Mouse (Mus musculus) spleen, adult 2 months (tissue): Measurements from ENCODE around the gene Carns1. TPM values are rescaled to one million over a fixed set of nuclear protein-coding genes. Genes with fewer than 3 reads are reported as not detected.
"Not testable (repeated sequence)": the region's sequence is repeated elsewhere in the genome, so short reads cannot be mapped to it uniquely, and the experiment has no call there.

Experiments
- DNase-seq, 2 experiments: peaks; one replicate each; pipeline versions ENCODE4 v3.0.0 to v3.0.0-alpha.2; 2012 to 2021; ENCODE audit warnings: low spot score in 2 of 2, low read depth in 1 of 2
- H3K27ac ChIP-seq: fragments of 200-500 bp; 2 replicates; pipeline ENCODE4 v1.5.1; 2012; ENCODE audit warnings: low read length, inconsistent platforms; ENCODE audit not compliant: insufficient read depth
- H3K27me3 ChIP-seq: fragments of 200-500 bp; 2 replicates; pipeline ENCODE4 v1.6.1; 2012; ENCODE audit warnings: mild to moderate bottlenecking, moderate library complexity, low read length, inconsistent platforms; ENCODE audit not compliant: control insufficient read depth, insufficient read depth
- H3K36me3 ChIP-seq: fragments of 200-500 bp; 2 replicates; pipeline ENCODE4 v1.6.1; 2012; ENCODE audit warnings: mild to moderate bottlenecking, low read length, inconsistent platforms; ENCODE audit not compliant: control insufficient read depth, insufficient read depth
- H3K4me1 ChIP-seq: fragments of 200-500 bp; 2 replicates; pipeline ENCODE4 v1.6.1; 2011; ENCODE audit warnings: inconsistent platforms; ENCODE audit not compliant: control insufficient read depth, insufficient read depth, insufficient read length
- H3K4me3 ChIP-seq: fragments of 200-500 bp; 2 replicates; pipeline ENCODE4 v1.5.1; 2011; ENCODE audit warnings: mild to moderate bottlenecking, inconsistent platforms; ENCODE audit not compliant: insufficient read depth, insufficient read length; ENCODE audit errors: extremely low read depth
- CTCF ChIP-seq: fragments of 200-500 bp; IDR thresholded peaks from 2 replicates; pipeline ENCODE4 v1.5.1; 2011; ENCODE audit warnings: mild to moderate bottlenecking, inconsistent platforms; ENCODE audit not compliant: insufficient read depth, insufficient read length, insufficient replicate concordance; ENCODE audit errors: extremely low read depth
- POLR2A ChIP-seq: fragments of 200-500 bp; IDR thresholded peaks from 2 replicates; pipeline ENCODE4 v1.6.1; 2011; ENCODE audit warnings: low read depth, low read length, inconsistent platforms
- WGBS: fragments of 180-500 bp; shearing (Covaris S2); methylation state at CpG from one replicate; pipeline ENCODE4 v1.1.7; 2018; 5-methylcytosine and 5-hydroxymethylcytosine counted together
- polyA plus RNA-seq: library from polyadenylated mRNA; depleted of rRNA; stranded (reverse); fragments of >200 nt; gene quantifications from 2 replicates; pipeline ENCODE4 v1.2.3, GENCODE M21; 2012

Carns1 gene
- polyA plus RNA-seq, 1 experiment, result 52.0 TPM

- no peaks in the 10 kb centered on the region for H3K27me3 ChIP-seq
- H3K4me1 ChIP-seq, result peaks cover 48% of the 10 kb centered on the region
- no peak for DNase-seq
- H3K27ac ChIP-seq, result peak within 1 kb of the TSS; percentile 77
- no peak within 1 kb of the TSS for H3K4me3 ChIP-seq
- TF ChIP-seq CTCF, result no peak
- WGBS, result 41% methylated on average over 7 of the region's 7 CpGs
- H3K36me3 ChIP-seq, result no peaks in the 10 kb centered on the region
Measured at GRCm38 (mm10) chr19:4143759-4144268, 31.5 kb downstream of the Carns1 start, which contains the start of gene Cabp4. TSS of gene Cabp4 (minus strand) at chr19:4144033.

- H3K36me3 ChIP-seq, result no peaks in the 10 kb centered on the region
- 90% methylated on average over 18 of the region's 18 CpGs for WGBS
- DNase-seq, result no peak
- no peak for TF ChIP-seq POLR2A
- TF ChIP-seq CTCF, result no peak
- H3K27ac ChIP-seq, result 0 out of 2 replicates have a peak overlapping the region, but pooled peaks have one; percentile 2
- H3K4me3 ChIP-seq, result no peak overlapping the region
- H3K4me1 ChIP-seq, result peaks cover 54% of the 10 kb centered on the region
- H3K27me3 ChIP-seq, result no peaks in the 10 kb centered on the region
Measured at GRCm38 (mm10) chr19:4142416-4143173, 32.7 kb downstream of the Carns1 start.

- TF ChIP-seq CTCF (no peak), POLR2A (no peak)
- WGBS, result 79% methylated on average over 6 of the region's 6 CpGs
- Histone ChIP-seq H3K27ac (no peak overlapping the region), H3K36me3 (no peaks in the 10 kb centered on the region), H3K27me3 (no peaks in the 10 kb centered on the region), H3K4me1 (peaks cover 43% of the 10 kb centered on the region), H3K4me3 (no peak overlapping the region)
- DNase-seq, result no peak
Measured at GRCm38 (mm10) chr19:4140147-4140546, 35.1 kb downstream of the Carns1 start.

- 91% methylated on average over 2 of the region's 2 CpGs for WGBS
- H3K27me3 ChIP-seq, result no peaks in the 10 kb centered on the region
- no peak for DNase-seq
- TF ChIP-seq CTCF (no peak), POLR2A (no peak)
- peak within 1 kb of the TSS; percentile 65 for H3K27ac ChIP-seq
- H3K4me3 ChIP-seq, result no peak within 1 kb of the TSS
- H3K36me3 ChIP-seq, result no peaks in the 10 kb centered on the region
- peaks cover 43% of the 10 kb centered on the region for H3K4me1 ChIP-seq
Measured at GRCm38 (mm10) chr19:4139446-4139845, 35.8 kb downstream of the Carns1 start, which contains the start of gene Gpr152. TSS of gene Gpr152 (plus strand) at chr19:4139787.

- no peak for DNase-seq
- Histone ChIP-seq H3K4me1 (peaks cover 29% of the 10 kb centered on the region), H3K27me3 (no peaks in the 10 kb centered on the region), H3K36me3 (peaks cover 4% of the 10 kb centered on the region), H3K27ac (peak overlapping the region; percentile 65), H3K4me3 (no peak overlapping the region)
- TF ChIP-seq POLR2A (no peak), CTCF (no peak)
- WGBS, result 44% methylated on average over 5 of the region's 5 CpGs
Measured at GRCm38 (mm10) chr19:4137913-4138312, 37.4 kb downstream of the Carns1 start.

- Histone ChIP-seq H3K4me1 (peaks cover 26% of the 10 kb centered on the region), H3K4me3 (no peak overlapping the region), H3K27me3 (no peaks in the 10 kb centered on the region), H3K27ac (peak overlapping the region; percentile 19; the same call in 1 of the 2 replicates), H3K36me3 (peaks cover 13% of the 10 kb centered on the region)
- no peak for DNase-seq
- TF ChIP-seq CTCF, result no peak
- TF ChIP-seq POLR2A, result no peak
- WGBS, result 86% methylated on average over 5 of the region's 5 CpGs
Measured at GRCm38 (mm10) chr19:4136463-4136862, 38.8 kb downstream of the Carns1 start.

- DNase-seq, H3K27me3 ChIP-seq, H3K4me3 ChIP-seq: not testable (repeated sequence)
- peaks cover 26% of the 10 kb centered on the region for H3K4me1 ChIP-seq
- H3K36me3 ChIP-seq, result peaks cover 18% of the 10 kb centered on the region
- peak overlapping the region; percentile 55 for H3K27ac ChIP-seq
- peak; percentile 38; the same call in 1 of the 2 replicates for TF ChIP-seq CTCF
- WGBS, result 21% methylated on average over 8 of the region's 8 CpGs
Measured at GRCm38 (mm10) chr19:4135963-4136345, 39.3 kb downstream of the Carns1 start.

GRCm38 (mm10) chr19:4135229-4135962, 39.9 kb downstream of the Carns1 start:
- H3K27me3 ChIP-seq, DNase-seq, H3K4me3 ChIP-seq: not testable (repeated sequence)
- peaks cover 26% of the 10 kb centered on the region for H3K4me1 ChIP-seq
- WGBS, result 79% methylated on average over 6 of the region's 6 CpGs
- H3K27ac ChIP-seq, result peak overlapping the region; percentile 95
- H3K36me3 ChIP-seq, result peaks cover 21% of the 10 kb centered on the region
